Mouse (Mus musculus) forebrain, embryonic 15.5 days (tissue): Measurements from ENCODE around the gene Plxnc1. TPM values are rescaled to one million over a fixed set of nuclear protein-coding genes. Genes with fewer than 3 reads are reported as not detected.

Experiments used
- ATAC-seq: fragments of 200-750 bp; cut with Nextera tagmentation; replicated peaks from 2 replicates; pipeline ENCODE4 v1.8.0; 2017; ENCODE audit warnings: mild to moderate bottlenecking, moderate TSS enrichment, moderate library complexity
- H3K27ac ChIP-seq: fragments of 300-500 bp; sonication (generic); replicated peaks from 2 replicates; pipeline ENCODE4 v1.5.1; 2015; ENCODE audit warnings: mild to moderate bottlenecking, inconsistent platforms
- H3K27me3 ChIP-seq: fragments of 300-500 bp; sonication (generic); 2 replicates; pipeline ENCODE4 v1.6.1; 2015; ENCODE audit warnings: inconsistent platforms
- H3K36me3 ChIP-seq: fragments of 300-500 bp; sonication (generic); 2 replicates; pipeline ENCODE4 v1.6.1; 2015; ENCODE audit warnings: mild to moderate bottlenecking, inconsistent platforms
- H3K4me1 ChIP-seq: fragments of 300-500 bp; sonication (generic); 2 replicates; pipeline ENCODE4 v1.6.1; 2015; ENCODE audit warnings: inconsistent platforms
- H3K4me2 ChIP-seq: fragments of 300-500 bp; sonication (generic); replicated peaks from 2 replicates; pipeline ENCODE4 v1.6.1; 2015; ENCODE audit warnings: mild to moderate bottlenecking, inconsistent platforms
- H3K4me3 ChIP-seq: fragments of 300-500 bp; sonication (generic); 2 replicates; pipeline ENCODE4 v1.5.1; 2015; ENCODE audit warnings: mild to moderate bottlenecking, inconsistent platforms
- H3K9ac ChIP-seq: fragments of 300-500 bp; sonication (generic); replicated peaks from 2 replicates; pipeline ENCODE4 v1.6.1; 2015; ENCODE audit warnings: mild to moderate bottlenecking, inconsistent platforms
- H3K9me3 ChIP-seq: fragments of 300-500 bp; sonication (generic); 2 replicates; pipeline ENCODE4 v1.6.1; 2016; ENCODE audit warnings: inconsistent platforms
- WGBS: fragments of 180-500 bp; shearing (Covaris S2); methylation state at CpG from one replicate; pipeline ENCODE4 v1.1.7; 2015; ENCODE audit warnings: mixed read lengths; 5-methylcytosine and 5-hydroxymethylcytosine counted together
- polyA plus RNA-seq: library from polyadenylated mRNA; unstranded; fragments of >200 nt; fragmentation: Nextera tagmentation; extraction: Ambion mirVana; gene quantifications from 2 replicates; pipeline ENCODE4 v1.2.1, GENCODE M21; 2015

Plxnc1 gene
- polyA plus RNA-seq, 1 experiment from 2014 or later, result 11.2 TPM

GRCm38 (mm10) chr10:94804029-94804908, 140.4 kb downstream of the Plxnc1 start:
- H3K4me3 ChIP-seq, result no peak overlapping the region
- peaks cover 17% of the 10 kb centered on the region for H3K4me1 ChIP-seq
- H3K9me3 ChIP-seq, result no peaks in the 10 kb centered on the region
- no peak overlapping the region for H3K9ac ChIP-seq
- no peak overlapping the region for H3K27ac ChIP-seq
- no peak overlapping the region for H3K4me2 ChIP-seq
- WGBS, result 64% methylated on average over 10 of the region's 10 CpGs
- no peaks in the 10 kb centered on the region for H3K36me3 ChIP-seq
- no peak for ATAC-seq
- H3K27me3 ChIP-seq, result no peaks in the 10 kb centered on the region

- no peak for ATAC-seq
- 87% methylated on average over 7 of the region's 7 CpGs for WGBS
Measured at GRCm38 (mm10) chr10:94800677-94801354, 143.8 kb downstream of the Plxnc1 start.

DNA sequence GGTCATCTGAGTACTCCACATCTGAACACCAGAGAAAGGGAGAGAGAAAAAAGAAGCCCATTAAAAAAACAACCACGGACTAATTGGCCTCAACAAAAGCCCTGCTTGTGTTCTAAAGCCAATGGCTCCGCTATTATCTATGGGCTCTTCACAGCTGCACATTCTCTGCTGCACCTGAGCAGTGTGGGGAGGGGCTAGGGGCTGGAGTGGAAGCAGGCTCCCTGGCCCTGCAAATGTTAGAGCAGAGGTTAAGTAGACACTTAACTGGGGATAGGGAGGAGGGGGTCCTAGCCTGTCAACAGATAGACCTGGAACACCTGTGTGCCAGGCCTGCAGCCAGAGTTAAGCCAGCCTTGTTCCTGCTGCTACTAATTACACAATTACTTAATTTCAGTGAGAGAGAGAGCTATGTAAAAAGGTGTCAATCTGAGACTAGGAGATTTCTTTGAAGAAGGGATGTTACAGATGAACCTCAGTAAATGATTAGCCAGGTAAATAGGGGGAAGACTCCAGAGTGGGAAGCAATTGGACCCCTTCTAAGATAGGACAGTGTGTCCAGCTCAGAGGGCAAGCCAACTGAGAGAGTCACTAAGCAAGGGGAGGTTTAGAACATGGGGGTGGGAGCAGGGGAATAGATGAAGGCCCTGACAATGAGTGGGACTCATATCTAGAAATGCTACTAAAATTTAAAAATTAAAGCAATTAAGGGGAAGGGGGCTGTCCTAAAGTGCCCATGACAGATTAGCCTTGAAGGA, 145.0 kb downstream of the Plxnc1 start:
- Histone ChIP-seq H3K9me3 (no peaks in the 10 kb centered on the region), H3K9ac (no peak overlapping the region), H3K27me3 (no peaks in the 10 kb centered on the region), H3K4me2 (no peak overlapping the region), H3K36me3 (peaks cover 13% of the 10 kb centered on the region), H3K27ac (0 out of 2 replicates have a peak overlapping the region, but pooled peaks have one; percentile 23), H3K4me3 (no peak overlapping the region), H3K4me1 (peaks cover 16% of the 10 kb centered on the region)
- no peak for ATAC-seq
- WGBS, result 18% methylated on average over 2 of the region's 2 CpGs

More at GRCm38 (mm10) chr10:94800677-94801354, 143.8 kb downstream of the Plxnc1 start:
- Histone ChIP-seq H3K4me2 (no peak overlapping the region), H3K4me3 (no peak overlapping the region), H3K36me3 (peaks cover 9% of the 10 kb centered on the region), H3K9me3 (no peaks in the 10 kb centered on the region), H3K27me3 (no peaks in the 10 kb centered on the region), H3K9ac (no peak overlapping the region), H3K27ac (no peak overlapping the region), H3K4me1 (peaks cover 18% of the 10 kb centered on the region)

DNA sequence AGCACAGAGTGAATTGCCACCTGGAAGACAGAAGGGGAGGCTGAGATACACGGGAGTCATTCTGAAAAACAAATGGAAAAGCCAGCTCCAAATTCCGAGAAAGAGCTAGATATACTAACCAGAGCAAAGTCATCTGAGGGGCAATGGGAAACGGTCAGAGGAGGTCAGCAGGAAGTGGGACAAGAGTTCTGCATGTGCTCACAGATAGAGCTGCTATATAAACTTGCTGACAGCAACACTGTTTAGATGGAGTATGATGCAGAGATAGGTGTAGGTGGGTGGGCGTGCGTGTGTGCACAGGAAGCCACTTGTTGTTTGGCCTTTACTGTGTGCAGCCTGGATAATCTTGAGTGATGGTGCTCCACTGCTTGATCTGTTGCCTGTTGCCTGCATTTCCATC, 146.5 kb downstream of the Plxnc1 start:
- Histone ChIP-seq H3K4me2 (no peak overlapping the region), H3K36me3 (peaks cover 19% of the 10 kb centered on the region), H3K4me3 (no peak overlapping the region), H3K9ac (no peak overlapping the region), H3K4me1 (peaks cover 12% of the 10 kb centered on the region), H3K27me3 (no peaks in the 10 kb centered on the region), H3K27ac (no peak overlapping the region), H3K9me3 (no peaks in the 10 kb centered on the region)
- whole genome bisulfite sequencing, result 88% methylated on average over 5 of the region's 5 CpGs
- ATAC-seq, result no peak

DNA sequence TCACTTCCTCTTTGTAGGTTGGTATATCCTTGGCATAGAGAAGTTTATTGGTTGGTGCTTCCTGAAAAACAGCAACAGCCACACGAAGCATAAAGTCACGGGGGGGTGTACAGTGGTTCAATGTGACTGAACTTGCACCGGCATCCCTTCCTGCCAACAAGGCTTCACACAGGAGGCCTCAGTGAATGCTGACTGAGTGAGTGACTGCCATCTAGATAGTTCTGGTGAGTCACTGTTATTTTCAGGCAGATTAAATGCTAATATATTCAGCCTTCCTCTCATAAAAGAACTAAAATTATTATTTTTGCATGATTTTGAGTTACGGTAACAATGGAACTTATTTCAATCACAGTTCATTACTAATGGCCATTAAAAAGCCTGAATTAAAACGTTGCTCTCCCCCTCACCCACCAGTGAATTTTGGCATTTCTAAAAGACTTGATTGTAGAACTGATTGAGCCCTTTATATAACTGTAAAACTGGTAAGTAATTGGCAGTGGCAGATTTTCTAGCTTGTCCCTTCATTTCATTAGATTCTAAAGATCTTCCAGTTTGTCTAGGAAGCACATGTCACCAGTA, 149.9 kb downstream of the Plxnc1 start:
- Histone ChIP-seq H3K4me2 (no peak overlapping the region), H3K9ac (no peak overlapping the region), H3K4me3 (no peak overlapping the region), H3K4me1 (peaks cover 12% of the 10 kb centered on the region), H3K9me3 (no peaks in the 10 kb centered on the region), H3K27ac (no peak overlapping the region; the same call in 1 of the 2 replicates), H3K27me3 (no peaks in the 10 kb centered on the region), H3K36me3 (peaks cover 29% of the 10 kb centered on the region)
- ATAC-seq, result peak; percentile 73
- WGBS, result 67% methylated on average over 5 of the region's 5 CpGs

DNA sequence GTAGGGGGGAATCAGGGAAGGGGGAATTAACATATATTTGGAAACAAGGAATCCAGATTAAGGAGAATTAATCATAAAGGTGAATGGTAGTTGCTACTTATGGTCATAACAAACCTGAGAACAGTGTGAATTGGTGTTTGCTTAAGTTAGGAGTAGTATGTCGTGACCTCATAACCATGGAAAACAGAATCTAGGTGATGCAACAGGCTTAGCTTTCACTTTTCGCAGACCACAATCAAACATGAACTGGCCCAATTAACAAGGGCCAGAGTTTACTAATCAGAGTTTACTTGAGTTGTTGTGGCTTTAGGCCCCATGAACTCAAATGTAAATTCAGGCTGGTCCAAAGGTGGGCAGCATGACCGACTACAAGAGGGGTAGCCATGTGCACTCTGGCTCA, 150.7 kb downstream of the Plxnc1 start:
- Histone ChIP-seq H3K36me3 (peaks cover 29% of the 10 kb centered on the region), H3K9me3 (no peaks in the 10 kb centered on the region), H3K4me1 (peaks cover 7% of the 10 kb centered on the region; the same call in 1 of the 2 replicates), H3K9ac (no peak overlapping the region), H3K4me3 (no peak overlapping the region), H3K27ac (no peak overlapping the region), H3K27me3 (no peaks in the 10 kb centered on the region), H3K4me2 (no peak overlapping the region)
- ATAC-seq, result no peak
- 94% methylated on average over 3 of the region's 3 CpGs for WGBS

- WGBS, result 67% methylated on average over 3 of the region's 3 CpGs
Measured at GRCm38 (mm10) chr10:94789205-94789604, 155.4 kb downstream of the Plxnc1 start.

DNA sequence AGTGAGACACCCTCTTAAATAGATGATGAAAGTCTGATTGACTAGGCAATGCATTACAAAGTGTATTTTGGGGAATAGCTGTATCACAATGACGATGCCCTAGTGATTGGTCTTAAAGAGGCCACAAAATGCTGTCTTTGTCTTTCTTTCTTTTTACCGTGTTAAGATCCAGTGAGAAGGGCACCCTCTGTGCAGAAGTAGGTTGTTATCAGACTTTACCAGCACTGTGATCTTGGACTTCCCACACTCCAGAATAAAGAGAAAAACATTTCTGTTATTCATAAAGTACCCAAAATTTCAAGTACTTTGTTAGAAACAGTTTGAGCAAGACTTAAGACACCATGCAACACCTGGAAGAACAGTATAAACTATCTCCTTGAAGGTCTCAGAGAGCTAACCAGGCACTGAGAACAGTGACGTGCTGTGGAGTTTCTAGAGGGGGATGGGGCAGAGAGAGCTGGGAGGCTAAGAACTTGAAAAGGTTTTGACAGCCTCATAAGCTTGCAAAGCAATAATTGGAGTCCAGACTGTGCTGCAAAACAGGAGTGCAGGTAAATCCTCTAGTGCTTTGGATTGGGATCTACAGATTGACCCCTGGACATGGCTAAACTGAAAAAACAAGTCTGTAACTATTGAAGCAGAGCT, 163.9 kb downstream of the Plxnc1 start:
- H3K9ac ChIP-seq, result no peak overlapping the region
- H3K9me3 ChIP-seq, result no peaks in the 10 kb centered on the region
- H3K4me1 ChIP-seq, result no peaks in the 10 kb centered on the region
- H3K4me3 ChIP-seq, result no peak overlapping the region
- no peaks in the 10 kb centered on the region for H3K36me3 ChIP-seq
- H3K27ac ChIP-seq, result no peak overlapping the region
- ATAC-seq, result no peak
- 73% methylated on average over 3 of the region's 3 CpGs for WGBS
- no peak overlapping the region for H3K4me2 ChIP-seq
- no peaks in the 10 kb centered on the region for H3K27me3 ChIP-seq

More at GRCm38 (mm10) chr10:94789205-94789604, 155.4 kb downstream of the Plxnc1 start:
- Histone ChIP-seq H3K36me3 (peaks cover 24% of the 10 kb centered on the region), H3K4me3 (no peak overlapping the region), H3K9me3 (no peaks in the 10 kb centered on the region), H3K4me1 (0 out of 2 replicates have a peak, but pooled peaks cover 3% of the 10 kb centered on the region), H3K27ac (no peak overlapping the region), H3K27me3 (no peaks in the 10 kb centered on the region), H3K9ac (no peak overlapping the region), H3K4me2 (no peak overlapping the region)
- ATAC-seq, result no peak

GRCm38 (mm10) chr10:94779319-94779718, 165.3 kb downstream of the Plxnc1 start:
- no peaks in the 10 kb centered on the region for H3K36me3 ChIP-seq

GRCm38 (mm10) chr10:94777576-94777975, 167.1 kb downstream of the Plxnc1 start:
- no peaks in the 10 kb centered on the region for H3K9me3 ChIP-seq
- H3K27ac ChIP-seq, result no peak overlapping the region
- no peak for ATAC-seq
- 93% methylated on average over 3 of the region's 3 CpGs for WGBS
- H3K36me3 ChIP-seq, result no peaks in the 10 kb centered on the region
- no peaks in the 10 kb centered on the region for H3K4me1 ChIP-seq
- no peak overlapping the region for H3K4me2 ChIP-seq
- no peaks in the 10 kb centered on the region for H3K27me3 ChIP-seq
- H3K4me3 ChIP-seq, result no peak overlapping the region
- H3K9ac ChIP-seq, result no peak overlapping the region

More at GRCm38 (mm10) chr10:94779319-94779718, 165.3 kb downstream of the Plxnc1 start:
- H3K9me3 ChIP-seq, result no peaks in the 10 kb centered on the region
- H3K9ac ChIP-seq, result no peak overlapping the region
- no peak overlapping the region for H3K4me3 ChIP-seq
- 96% methylated on average over 4 of the region's 4 CpGs for whole genome bisulfite sequencing
- no peak overlapping the region for H3K27ac ChIP-seq
- H3K27me3 ChIP-seq, result no peaks in the 10 kb centered on the region
- H3K4me1 ChIP-seq, result no peaks in the 10 kb centered on the region
- no peak overlapping the region for H3K4me2 ChIP-seq
- no peak for ATAC-seq

DNA sequence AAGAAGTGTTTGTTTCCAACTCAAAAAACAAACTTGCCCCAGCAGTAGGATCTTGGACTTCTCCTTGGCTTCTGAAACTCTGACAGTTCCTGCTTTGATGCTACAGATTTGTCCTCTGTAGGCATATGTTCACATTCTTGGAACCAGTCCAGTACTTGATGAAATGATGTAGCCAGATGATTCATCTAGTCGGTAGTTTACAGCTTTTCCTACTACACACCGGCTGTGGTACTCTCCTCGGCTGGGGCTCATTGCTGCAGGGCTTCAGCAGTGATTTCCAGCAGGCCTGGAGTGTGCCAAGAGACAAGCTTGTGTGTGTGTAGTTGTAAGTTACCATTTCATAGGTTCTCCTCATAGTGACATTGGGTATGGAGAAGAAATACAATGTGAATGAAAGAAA, 173.1 kb downstream of the Plxnc1 start:
- 0 out of 2 replicates have a peak, but pooled peaks cover 3% of the 10 kb centered on the region for H3K4me1 ChIP-seq

More for the DNA sequence above, 173.1 kb downstream of the Plxnc1 start:
- Histone ChIP-seq H3K9ac (no peak overlapping the region), H3K9me3 (no peaks in the 10 kb centered on the region), H3K36me3 (peaks cover 3% of the 10 kb centered on the region), H3K27ac (no peak overlapping the region), H3K4me3 (no peak overlapping the region), H3K4me2 (no peak overlapping the region), H3K27me3 (no peaks in the 10 kb centered on the region)
- ATAC-seq, result no peak
- 70% methylated on average over 3 of the region's 3 CpGs for WGBS
